Mouse (Mus musculus): ENCODE results near the gene Dip2c. TPM values are rescaled to one million over a fixed set of nuclear protein-coding genes. Genes with fewer than 3 reads are reported as not detected.

Dip2c gene
- total and polyA plus RNA-seq, 3 experiments, result under 0.01 TPM; not detected in 2

DNA sequence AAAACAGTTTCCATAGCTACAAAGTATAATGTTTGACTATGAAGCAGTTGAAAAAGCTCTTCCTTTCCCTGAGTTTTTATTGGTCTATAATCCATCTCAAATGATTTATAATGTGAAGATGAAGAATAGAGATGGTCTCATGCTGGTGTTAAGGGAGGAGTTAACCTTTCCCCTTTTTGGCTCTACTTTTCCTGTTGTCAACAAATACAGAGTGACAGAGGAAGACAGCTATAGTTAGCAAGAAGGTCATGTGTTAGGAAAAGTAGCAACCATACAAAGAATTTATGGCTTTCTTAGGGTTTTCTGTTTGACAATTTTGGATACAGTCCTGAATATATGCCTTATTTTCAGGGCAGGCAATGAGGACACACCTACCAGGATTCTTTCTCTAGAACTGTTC lies 36.6 kb downstream of the Dip2c start:
- Histone ChIP-seq H3K36me3 (replicated peaks) (no peaks in the 10 kb centered on the region), H3K9me3 (replicated peaks) (no peaks in the 10 kb centered on the region), H3K27me3 (ENCODE audit: insufficient read depth, low read length) (no peaks in the 10 kb centered on the region; the same call in 1 of the 2 replicates), H3K4me3 (ENCODE audit: low read depth, low read length) (no peak overlapping the region), H3K4me1 (ENCODE audit: insufficient read depth, low read depth, low read length) (no peaks in the 10 kb centered on the region)
- DNase-seq (ENCODE audit: low spot score) (no peak), ATAC-seq (ENCODE audit: extremely low read depth, insufficient number of reproducible peaks, low FRiP score, poor library complexity, severe bottlenecking) (no peak)
- TF ChIP-seq GATA1 (IDR thresholded peaks at IDR 0.05; ENCODE audit: borderline replicate concordance, low read length) (no peak), TAL1 (conservative IDR thresholded peaks at IDR 0.05; ENCODE audit: low read depth, low read length) (no peak), CTCF (IDR thresholded peaks at IDR 0.05; ENCODE audit: low read depth, low read length) (no peak), POLR2AphosphoS5 (IDR thresholded peaks at IDR 0.05; ENCODE audit: insufficient replicate concordance, low read depth, low read length) (no peak), GATA2 (IDR thresholded peaks at IDR 0.05; ENCODE audit: borderline replicate concordance, low read depth, low read length) (no peak)

DNA sequence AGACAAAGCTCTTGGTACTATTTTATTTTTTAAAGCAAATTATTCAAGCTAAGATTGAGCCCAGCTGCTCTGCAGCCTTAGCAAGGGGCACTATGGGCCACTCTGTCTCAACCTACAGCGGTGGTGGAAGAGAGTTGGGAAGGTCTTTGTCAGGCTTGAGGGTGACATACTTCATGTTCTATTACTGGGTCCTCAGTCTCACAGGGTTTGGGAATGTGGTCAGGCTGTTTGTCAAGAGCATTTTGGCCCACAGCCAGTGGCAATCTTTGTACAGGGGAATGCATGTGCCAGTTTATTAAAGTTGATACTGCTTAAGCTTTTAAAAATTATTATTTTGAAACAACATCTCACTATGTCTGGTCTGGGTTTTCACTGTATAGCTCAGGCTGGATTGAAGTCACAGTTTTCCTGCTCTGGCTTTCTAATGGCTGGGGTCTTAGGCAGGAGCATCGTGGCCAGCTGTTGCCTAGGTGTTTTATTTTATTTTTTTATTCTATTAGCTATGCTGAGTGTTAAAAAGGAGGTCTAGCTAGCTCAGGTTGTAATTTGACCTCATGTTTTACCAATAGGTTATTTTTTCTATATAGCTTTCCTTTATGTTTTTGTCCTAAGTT lies 37.9 kb downstream of the Dip2c start:
- DNase-seq (ENCODE audit: low spot score), result no peak
- no peak for ATAC-seq (ENCODE audit: extremely low read depth, insufficient number of reproducible peaks, low FRiP score, poor library complexity, severe bottlenecking)
- no peak for TF ChIP-seq POLR2AphosphoS5 (IDR thresholded peaks at IDR 0.05; ENCODE audit: insufficient replicate concordance, low read depth, low read length)
- TF ChIP-seq GATA2 (IDR thresholded peaks at IDR 0.05; ENCODE audit: borderline replicate concordance, low read depth, low read length), result no peak
- no peak for TF ChIP-seq GATA1 (IDR thresholded peaks at IDR 0.05; ENCODE audit: borderline replicate concordance, low read length)
- no peak for TF ChIP-seq TAL1 (conservative IDR thresholded peaks at IDR 0.05; ENCODE audit: low read depth, low read length)

DNA sequence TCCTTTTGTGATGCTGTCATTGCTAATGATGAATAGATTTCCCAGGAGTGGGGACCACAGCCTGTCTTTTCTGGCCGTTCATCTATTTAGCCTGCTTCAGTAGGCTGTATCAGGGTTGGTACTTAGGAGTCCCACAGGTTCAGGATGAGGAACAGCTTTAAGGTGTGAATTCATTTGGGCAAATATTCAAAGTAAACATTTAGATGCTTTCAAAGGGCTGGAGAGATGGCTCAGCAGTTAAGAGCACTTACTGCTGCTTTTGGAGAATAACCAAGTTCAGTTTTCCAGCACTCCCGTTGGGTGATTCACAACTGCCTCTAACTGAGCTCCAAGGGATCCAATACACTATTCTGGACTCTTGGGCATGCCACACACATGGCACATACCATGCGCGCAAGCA lies 38.4 kb downstream of the Dip2c start:
- no peak for TF ChIP-seq CTCF (IDR thresholded peaks at IDR 0.05; ENCODE audit: low read depth, low read length)
- TF ChIP-seq TAL1 (conservative IDR thresholded peaks at IDR 0.05; ENCODE audit: low read depth, low read length), result no peak
- no peak for TF ChIP-seq GATA1 (IDR thresholded peaks at IDR 0.05; ENCODE audit: borderline replicate concordance, low read length)
- no peak for TF ChIP-seq GATA2 (IDR thresholded peaks at IDR 0.05; ENCODE audit: borderline replicate concordance, low read depth, low read length)
- DNase-seq (ENCODE audit: low spot score), result no peak
- no peaks in the 10 kb centered on the region; the same call in 1 of the 2 replicates for H3K27me3 ChIP-seq (ENCODE audit: insufficient read depth, low read length)
- no peaks in the 10 kb centered on the region for H3K9me3 ChIP-seq (replicated peaks)
- H3K36me3 ChIP-seq (replicated peaks), result no peaks in the 10 kb centered on the region
- no peak overlapping the region for H3K4me3 ChIP-seq (ENCODE audit: low read depth, low read length)
- no peaks in the 10 kb centered on the region for H3K4me1 ChIP-seq (ENCODE audit: insufficient read depth, low read depth, low read length)
- no peak for ATAC-seq (ENCODE audit: extremely low read depth, insufficient number of reproducible peaks, low FRiP score, poor library complexity, severe bottlenecking)

More for the DNA sequence above, 37.9 kb downstream of the Dip2c start:
- Histone ChIP-seq H3K27me3 (ENCODE audit: insufficient read depth, low read length) (no peaks in the 10 kb centered on the region; the same call in 1 of the 2 replicates), H3K4me3 (ENCODE audit: low read depth, low read length) (no peak overlapping the region), H3K36me3 (replicated peaks) (no peaks in the 10 kb centered on the region), H3K4me1 (ENCODE audit: insufficient read depth, low read depth, low read length) (no peaks in the 10 kb centered on the region), H3K9me3 (replicated peaks) (no peaks in the 10 kb centered on the region)

DNA sequence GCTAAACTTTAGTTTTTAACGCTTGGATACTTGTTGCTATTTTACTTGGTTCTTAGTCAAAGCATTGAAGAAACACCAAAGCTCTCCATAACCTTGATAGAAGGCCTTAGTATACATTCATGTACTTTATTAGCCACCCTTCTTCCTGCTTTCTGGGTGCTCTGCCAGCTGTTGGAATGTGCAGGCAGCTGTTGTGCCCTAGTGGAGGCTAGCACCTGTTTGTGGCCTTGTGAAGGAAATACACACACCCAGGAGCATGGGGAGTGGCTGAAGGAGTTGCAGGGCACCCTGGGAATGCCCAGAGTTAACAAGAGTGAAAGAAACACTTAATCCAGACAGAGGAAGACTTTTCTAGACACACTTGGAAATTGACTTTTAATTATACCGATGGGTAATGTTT lies 43.4 kb downstream of the Dip2c start:
- no peaks in the 10 kb centered on the region for H3K4me1 ChIP-seq (ENCODE audit: insufficient read depth, low read depth, low read length)
- ATAC-seq (ENCODE audit: extremely low read depth, insufficient number of reproducible peaks, low FRiP score, poor library complexity, severe bottlenecking) (no peak), DNase-seq (ENCODE audit: low spot score) (no peak)
- no peaks in the 10 kb centered on the region; the same call in 1 of the 2 replicates for H3K27me3 ChIP-seq (ENCODE audit: insufficient read depth, low read length)
- H3K9me3 ChIP-seq (replicated peaks), result no peaks in the 10 kb centered on the region
- H3K4me3 ChIP-seq (ENCODE audit: low read depth, low read length), result no peak overlapping the region
- no peaks in the 10 kb centered on the region for H3K36me3 ChIP-seq (replicated peaks)
- TF ChIP-seq TAL1 (conservative IDR thresholded peaks at IDR 0.05; ENCODE audit: low read depth, low read length) (no peak), GATA1 (IDR thresholded peaks at IDR 0.05; ENCODE audit: borderline replicate concordance, low read length) (no peak), CTCF (IDR thresholded peaks at IDR 0.05; ENCODE audit: low read depth, low read length) (no peak)

DNA sequence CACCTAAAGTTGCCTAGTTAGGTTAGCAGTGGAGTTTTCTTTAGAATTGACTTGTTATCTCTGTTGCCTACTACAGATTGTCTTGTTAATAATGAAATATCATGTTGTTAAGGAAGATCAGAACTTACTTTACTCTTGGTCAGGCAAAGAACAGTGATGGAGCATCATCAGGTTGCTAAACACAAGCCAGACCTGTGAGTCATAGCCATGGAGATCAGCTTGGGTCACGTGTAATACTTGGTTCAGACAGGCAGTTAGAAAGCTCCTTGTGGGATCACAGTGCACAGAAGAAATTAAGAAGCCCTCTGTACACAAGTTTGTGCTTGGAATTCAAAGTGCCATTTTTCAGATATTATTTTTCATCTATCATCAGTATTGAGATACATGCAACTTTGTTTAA lies 48.9 kb downstream of the Dip2c start:
- no peak for TF ChIP-seq TAL1 (conservative IDR thresholded peaks at IDR 0.05; ENCODE audit: low read depth, low read length)
- no peak for TF ChIP-seq POLR2AphosphoS5 (IDR thresholded peaks at IDR 0.05; ENCODE audit: insufficient replicate concordance, low read depth, low read length)
- TF ChIP-seq GATA1 (IDR thresholded peaks at IDR 0.05; ENCODE audit: borderline replicate concordance, low read length), result no peak
- no peak for TF ChIP-seq GATA2 (IDR thresholded peaks at IDR 0.05; ENCODE audit: borderline replicate concordance, low read depth, low read length)
- H3K4me1 ChIP-seq (ENCODE audit: insufficient read depth, low read depth, low read length), result no peaks in the 10 kb centered on the region
- no peaks in the 10 kb centered on the region for H3K36me3 ChIP-seq (replicated peaks)
- no peak for DNase-seq (ENCODE audit: low spot score)
- H3K27me3 ChIP-seq (ENCODE audit: insufficient read depth, low read length), result peaks cover 2% of the 10 kb centered on the region; the same call in 1 of the 2 replicates
- no peak overlapping the region for H3K4me3 ChIP-seq (ENCODE audit: low read depth, low read length)
- H3K9me3 ChIP-seq (replicated peaks), result no peaks in the 10 kb centered on the region
- ATAC-seq (ENCODE audit: extremely low read depth, insufficient number of reproducible peaks, low FRiP score, poor library complexity, severe bottlenecking), result no peak

DNA sequence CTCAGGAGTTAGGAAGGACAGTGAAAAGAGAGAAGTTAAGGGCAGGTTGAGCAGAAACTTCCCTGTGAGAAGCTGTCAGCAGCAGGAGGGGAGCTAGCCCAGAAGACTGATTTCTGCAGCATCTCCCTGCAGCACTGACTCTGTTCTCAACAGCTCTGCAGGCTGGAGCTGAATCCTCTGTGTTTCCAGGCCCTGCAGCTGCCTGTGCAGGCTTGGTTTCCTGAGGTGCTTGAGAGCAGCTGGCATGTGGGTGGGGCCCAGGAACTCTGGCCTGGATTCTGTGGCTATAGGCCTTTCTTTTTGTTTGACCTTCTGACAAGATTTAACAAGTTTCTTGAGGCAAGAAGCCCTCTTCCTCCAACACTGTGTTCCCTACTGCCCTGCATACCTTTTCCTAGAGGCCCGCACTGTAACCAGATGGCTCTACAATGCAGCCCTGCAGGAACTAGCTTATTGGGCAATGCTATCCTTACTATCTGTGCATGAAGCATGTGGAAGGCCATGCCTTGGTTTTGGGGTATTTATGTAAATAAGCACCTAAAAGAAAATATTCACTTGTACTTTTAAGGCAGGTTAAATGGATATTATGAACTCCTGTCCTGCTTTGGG lies 53.1 kb downstream of the Dip2c start:
- TF ChIP-seq CTCF (IDR thresholded peaks at IDR 0.05; ENCODE audit: low read depth, low read length), result no peak
- no peak for TF ChIP-seq POLR2AphosphoS5 (IDR thresholded peaks at IDR 0.05; ENCODE audit: insufficient replicate concordance, low read depth, low read length)
- no peak for TF ChIP-seq TAL1 (conservative IDR thresholded peaks at IDR 0.05; ENCODE audit: low read depth, low read length)
- TF ChIP-seq GATA2 (IDR thresholded peaks at IDR 0.05; ENCODE audit: borderline replicate concordance, low read depth, low read length), result no peak
- TF ChIP-seq GATA1 (IDR thresholded peaks at IDR 0.05; ENCODE audit: borderline replicate concordance, low read length), result no peak
- Histone ChIP-seq H3K4me1 (ENCODE audit: insufficient read depth, low read depth, low read length) (no peaks in the 10 kb centered on the region), H3K4me3 (ENCODE audit: low read depth, low read length) (no peak overlapping the region), H3K27me3 (ENCODE audit: insufficient read depth, low read length) (peaks cover 2% of the 10 kb centered on the region; the same call in 1 of the 2 replicates), H3K36me3 (replicated peaks) (no peaks in the 10 kb centered on the region), H3K9me3 (replicated peaks) (no peaks in the 10 kb centered on the region)
- no peak for ATAC-seq (ENCODE audit: extremely low read depth, insufficient number of reproducible peaks, low FRiP score, poor library complexity, severe bottlenecking)
- DNase-seq (ENCODE audit: low spot score), result no peak
